Mouse (Mus musculus): ENCODE measurements at regions not wholly inside any gene's neighbourhood (a gene's known extent, or its start where the extent isn't known, plus 50 kb on each side); places are given as distances from the start of the nearest gene placed in this dataset.
"Not testable (repeated sequence)": the region's sequence is repeated elsewhere in the genome, so short reads cannot be mapped to it uniquely, and the experiment has no call there.

- in situ Hi-C loops (cut with MboI, MseI): loop anchor here (5.0 kb wide), 1 partner anchor 826 kb away; no protein-coding TSS in a partner anchor
Observed at GRCm38 (mm10) chr10:85731163-85731562, 98.1 kb upstream of the Pwp1 start.

DNA sequence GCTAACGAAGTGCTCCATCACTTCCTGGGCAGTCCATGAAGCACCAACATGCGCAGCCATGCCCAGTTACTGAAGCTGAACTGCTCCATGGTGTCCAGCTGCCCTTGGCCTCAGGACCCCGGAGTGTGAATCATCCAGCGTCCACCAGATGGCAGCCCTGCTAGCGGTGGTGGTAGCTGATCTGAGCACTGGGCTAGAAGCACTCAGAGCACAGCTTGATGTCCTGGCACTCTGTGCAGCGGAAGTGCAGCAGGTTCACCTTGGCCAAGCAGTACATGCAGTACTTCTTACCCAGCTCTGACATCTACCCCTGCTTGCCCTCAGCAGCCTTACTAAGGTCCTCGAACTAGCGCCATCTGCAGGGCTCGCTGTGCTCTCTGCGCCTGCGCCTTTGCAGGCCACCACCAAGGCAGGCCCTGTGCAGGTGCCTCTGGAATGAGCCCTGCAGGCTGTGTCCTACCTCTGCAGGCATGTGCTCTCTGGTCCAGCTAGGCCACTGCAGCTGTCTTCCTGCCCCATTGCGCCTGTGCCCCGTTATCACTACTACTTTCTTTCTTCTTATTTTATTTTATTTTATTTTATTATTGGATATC lies 97.4 kb upstream of the Pwp1 start:
- in situ Hi-C loops (cut with MboI, MseI): loop anchor here (5.0 kb wide), 1 partner anchor 825 kb away; no protein-coding TSS in a partner anchor

GRCm38 (mm10) chr10:85737796-85738195 lies 91.5 kb upstream of the Pwp1 start:
- in situ Hi-C loops (cut with MboI, MseI): no loop called here

DNA sequence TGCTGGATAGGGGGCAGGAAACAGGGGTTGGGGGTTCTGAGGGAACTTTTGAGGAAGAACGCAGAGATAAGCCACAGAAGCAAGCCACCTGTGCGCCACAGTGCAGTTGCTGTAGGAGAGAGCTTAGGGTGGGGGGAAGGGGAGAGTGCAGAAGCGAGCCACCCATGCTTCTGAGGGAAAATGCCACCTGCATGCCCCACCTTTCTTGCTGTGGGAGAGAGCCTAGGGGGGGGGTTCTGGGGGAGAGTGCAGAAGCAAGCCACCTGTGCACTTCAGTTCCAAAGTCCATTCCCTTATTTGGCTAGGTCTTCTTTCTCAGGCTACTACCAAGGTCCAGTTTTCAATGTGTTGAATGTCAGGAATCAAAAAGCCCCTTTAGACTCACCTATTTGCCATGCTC lies 90.3 kb upstream of the Pwp1 start:
- in situ Hi-C loops (cut with MboI, MseI): no loop called here

DNA sequence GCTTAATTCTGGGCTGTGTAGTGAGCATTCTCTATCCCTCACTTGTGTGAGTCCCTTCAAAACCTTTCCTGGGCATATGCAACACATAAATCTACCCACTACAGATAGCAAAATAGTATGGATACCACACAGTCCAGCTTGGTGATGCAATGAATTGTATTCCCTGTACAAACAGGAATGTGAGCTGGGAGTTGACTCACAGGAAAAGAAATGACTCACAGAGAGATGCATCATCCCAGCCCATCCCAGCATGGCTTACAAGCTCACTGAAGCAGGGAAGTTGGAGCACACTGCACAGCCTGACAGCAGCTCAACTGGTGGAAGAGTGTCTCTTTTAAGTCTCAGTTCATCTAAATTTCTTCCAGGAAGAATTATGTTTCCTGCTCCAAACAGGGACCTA lies 89.7 kb upstream of the Pwp1 start:
- in situ Hi-C loops (cut with MboI, MseI): not testable (repeated sequence)

GRCm38 (mm10) chr10:85741972-85742371 lies 87.3 kb upstream of the Pwp1 start:
- in situ Hi-C loops (cut with MboI, MseI): loop anchor here (5.0 kb wide), 1 partner anchor 870 kb away; no protein-coding TSS in a partner anchor

GRCm38 (mm10) chr10:85745390-85745789 lies 83.9 kb upstream of the Pwp1 start:
- in situ Hi-C loops (cut with MboI, MseI): not testable (repeated sequence)

DNA sequence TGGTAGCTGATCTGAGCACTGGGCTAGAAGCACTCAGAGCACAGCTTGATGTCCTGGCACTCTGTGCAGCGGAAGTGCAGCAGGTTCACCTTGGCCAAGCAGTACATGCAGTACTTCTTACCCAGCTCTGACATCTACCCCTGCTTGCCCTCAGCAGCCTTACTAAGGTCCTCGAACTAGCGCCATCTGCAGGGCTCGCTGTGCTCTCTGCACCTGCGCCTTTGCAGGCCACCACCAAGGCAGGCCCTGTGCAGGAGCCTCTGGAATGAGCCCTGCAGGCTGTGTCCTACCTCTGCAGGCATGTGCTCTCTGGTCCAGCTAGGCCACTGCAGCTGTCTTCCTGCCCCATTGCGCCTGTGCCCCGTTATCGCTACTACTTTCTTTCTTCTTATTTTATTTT lies 83.5 kb upstream of the Pwp1 start:
- in situ Hi-C loops (cut with MboI, MseI): not testable (repeated sequence)

- in situ Hi-C loops (cut with MboI, MseI): not testable (repeated sequence)
Observed at GRCm38 (mm10) chr10:85749549-85749948, 79.7 kb upstream of the Pwp1 start.

DNA sequence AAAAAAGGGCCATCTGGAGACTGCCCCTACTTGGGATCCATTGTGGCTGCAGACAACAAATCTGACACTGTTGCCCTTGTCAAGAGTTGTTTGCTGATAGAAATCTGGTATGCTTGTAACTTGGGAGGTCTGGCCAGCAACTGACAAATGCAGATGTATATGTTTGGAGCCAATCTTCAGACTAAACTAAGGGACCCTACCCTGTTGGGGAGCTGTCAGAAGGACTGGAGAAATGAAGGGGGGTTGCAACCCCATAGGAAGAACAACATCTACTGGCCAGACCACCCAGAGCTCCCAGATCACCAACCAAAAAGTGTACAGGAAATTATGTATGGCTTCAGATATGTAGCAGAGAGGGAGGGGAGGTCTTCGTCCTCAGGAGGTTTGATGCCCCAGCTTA lies 54.3 kb upstream of the Pwp1 start:
- in situ Hi-C loops (cut with MboI, MseI): no loop called here

Measured in regulatory T cell (primary cell).